Mouse (Mus musculus): Measurements from ENCODE around the gene Hils1. TPM values are rescaled to one million over a fixed set of nuclear protein-coding genes. Genes with fewer than 3 reads are reported as not detected.
"Not testable (repeated sequence)": the region's sequence is repeated elsewhere in the genome, so short reads cannot be mapped to it uniquely, and the experiment has no call there.

Hils1 gene
- polyA plus RNA-seq, 1 experiment = not detected

DNA sequence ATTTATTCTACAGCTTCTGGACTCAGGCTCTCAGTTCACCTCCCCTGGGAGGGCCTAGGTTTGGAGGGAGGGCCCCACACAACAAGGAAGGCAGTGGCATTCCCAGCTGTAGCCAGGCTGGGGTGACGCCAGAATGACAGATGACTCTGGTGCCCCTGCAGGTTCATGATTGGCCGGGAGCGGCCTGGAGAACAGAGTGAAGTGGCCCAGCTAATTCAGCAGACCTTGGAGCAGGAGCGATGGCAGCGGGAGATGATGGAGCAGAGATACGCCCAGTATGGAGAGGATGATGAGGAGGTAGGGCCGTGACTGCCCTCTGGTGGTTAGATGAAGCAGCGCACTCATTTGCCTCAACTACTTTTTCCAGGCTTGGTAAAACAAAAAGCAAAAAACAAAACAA is 33.7 kb downstream of the Hils1 start:
- DNase-seq (ENCODE audit: extremely low spot score in 1 of 2, low spot score in 1 of 2) = peak in 1 of 2 experiments; percentile 83

GRCm38 (mm10) chr11:95001584-95002347 is 34.4 kb downstream of the Hils1 start:
- no peak for DNase-seq (ENCODE audit: extremely low spot score in 1 of 2, low spot score in 1 of 2)

DNA sequence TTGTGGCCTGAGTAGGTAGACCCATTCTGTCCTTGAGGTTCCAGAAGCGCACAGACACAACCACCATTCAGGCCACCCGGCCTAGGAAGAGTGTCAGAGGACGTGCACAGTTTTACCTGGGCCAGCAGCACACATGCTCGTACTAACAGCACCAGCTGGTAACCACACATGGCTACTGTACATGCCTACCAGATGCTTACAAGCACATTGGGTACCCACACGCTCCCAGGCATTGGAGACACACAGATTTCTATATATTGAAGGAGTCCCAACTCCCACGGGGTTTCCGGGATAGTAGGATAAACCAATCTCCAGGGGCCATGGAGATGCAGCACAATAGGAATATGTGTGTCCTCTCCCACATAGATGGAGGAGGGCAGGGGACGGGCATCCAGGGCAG is 35.3 kb downstream of the Hils1 start:
- no peak for DNase-seq (ENCODE audit: extremely low spot score in 1 of 2, low spot score in 1 of 2)

- no peak for DNase-seq (ENCODE audit: extremely low spot score in 1 of 2, low spot score in 1 of 2)
Observed at GRCm38 (mm10) chr11:95004136-95004936, 36.9 kb downstream of the Hils1 start.

DNA sequence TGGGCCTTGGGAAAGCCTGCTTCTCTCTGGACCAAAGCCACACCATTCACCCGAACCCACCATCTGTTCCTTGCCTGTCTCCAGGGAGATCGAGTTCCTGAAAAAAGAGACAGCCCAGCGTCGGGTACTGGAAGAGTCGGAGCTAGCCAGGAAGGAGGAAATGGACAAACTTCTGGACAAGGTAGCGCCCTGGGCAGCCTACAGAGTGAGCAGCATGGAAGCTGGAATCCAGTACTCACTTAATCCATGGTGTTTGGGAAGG is 37.5 kb downstream of the Hils1 start:
- no peak for DNase-seq (ENCODE audit: extremely low spot score in 1 of 2, low spot score in 1 of 2)

DNA sequence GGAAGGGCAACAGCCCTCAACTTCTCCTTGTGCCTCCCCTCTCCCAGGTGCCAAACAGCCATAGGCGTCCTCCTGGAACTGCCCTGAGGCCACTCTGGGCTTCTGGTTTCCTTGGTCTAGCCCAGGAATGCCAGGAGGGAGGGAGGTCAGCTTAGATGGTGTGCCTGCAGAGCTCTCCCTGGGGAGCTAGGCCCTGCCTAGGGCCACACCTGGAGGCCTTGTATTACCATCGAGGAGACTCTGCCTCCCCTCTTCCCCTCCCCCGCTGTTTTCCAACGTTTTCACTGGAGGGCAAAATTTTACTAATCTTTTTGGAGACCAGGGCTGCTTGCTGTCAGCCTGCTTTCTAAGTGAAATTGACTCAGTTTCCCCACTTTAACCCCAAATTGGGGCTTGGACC is 38.6 kb downstream of the Hils1 start:
- DNase-seq (ENCODE audit: extremely low spot score in 1 of 2, low spot score in 1 of 2) = no peak

- DNase-seq (ENCODE audit: extremely low spot score in 1 of 2, low spot score in 1 of 2) = peak in 1 of 2 experiments; percentile 76
Observed at GRCm38 (mm10) chr11:95006525-95007219, 39.3 kb downstream of the Hils1 start.

DNA sequence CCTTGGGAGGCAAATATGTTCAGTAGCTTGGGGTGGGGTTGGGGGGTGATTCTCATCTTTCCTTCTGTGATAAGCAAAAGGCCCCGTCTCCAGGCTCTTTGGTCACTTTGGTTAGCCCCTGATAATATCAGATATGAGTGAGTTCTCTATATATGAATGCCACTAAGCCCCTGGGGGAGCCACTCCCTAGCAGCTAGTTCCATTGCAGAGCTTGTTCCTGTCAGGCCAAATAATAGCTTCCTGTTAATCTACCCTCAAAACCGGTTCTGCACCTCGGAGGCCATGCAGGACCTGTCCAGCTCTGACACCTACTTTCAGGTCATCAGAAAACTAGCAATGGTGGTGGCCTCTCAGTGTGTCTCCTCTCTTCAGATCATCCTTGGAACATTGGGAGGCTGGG is 40.0 kb downstream of the Hils1 start:
- no peak for DNase-seq (ENCODE audit: extremely low spot score in 1 of 2, low spot score in 1 of 2)

DNA sequence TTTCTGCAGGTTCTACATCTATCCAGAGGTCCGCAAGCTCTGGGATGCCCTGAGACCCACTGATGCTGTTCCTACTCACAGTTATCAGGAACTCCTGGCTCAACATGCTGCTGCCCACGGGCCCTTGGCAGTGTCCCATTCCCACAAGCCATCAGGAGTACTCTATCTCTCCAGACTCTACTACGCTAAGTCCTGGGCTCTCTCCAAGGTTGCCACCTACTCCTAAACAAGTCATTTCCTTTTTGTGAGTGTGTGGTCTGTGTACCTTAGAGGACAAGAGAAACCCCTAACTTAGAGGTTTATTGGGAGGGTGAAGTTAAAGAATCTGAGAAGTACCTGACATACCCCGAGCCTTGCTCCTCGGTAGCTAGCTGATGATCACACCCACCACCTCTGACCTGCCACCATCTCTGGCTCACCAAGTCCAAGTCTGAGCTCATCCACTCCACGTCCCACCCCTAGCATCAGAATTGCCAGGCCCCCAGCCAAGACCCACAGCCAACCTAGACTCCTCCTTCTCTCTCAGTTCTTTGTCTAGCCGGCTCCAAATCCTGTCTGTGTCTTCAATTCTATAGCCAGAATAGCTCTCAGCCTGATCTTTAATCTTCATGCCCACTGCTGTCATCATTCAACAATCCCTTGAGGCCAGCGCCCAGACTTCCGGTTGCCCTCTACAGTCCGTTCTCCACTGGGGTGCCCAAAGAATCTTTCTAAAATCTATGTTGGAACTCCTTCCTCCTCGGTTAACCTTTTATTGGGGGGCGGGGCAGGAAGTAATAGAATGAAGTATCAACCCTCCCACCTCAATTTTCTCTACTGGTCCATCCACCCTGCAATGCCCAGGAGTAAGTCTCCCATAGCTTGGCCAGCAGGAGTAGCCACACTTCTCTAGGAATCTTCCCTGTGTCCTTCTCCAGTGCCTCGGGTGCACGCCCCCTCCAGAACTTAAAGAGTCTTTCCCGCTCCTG is 41.6 kb downstream of the Hils1 start:
- DNase-seq (ENCODE audit: extremely low spot score in 1 of 2, low spot score in 1 of 2) = no peak

- DNase-seq (ENCODE audit: extremely low spot score in 1 of 2, low spot score in 1 of 2) = peak in 1 of 2 experiments; percentile 53
Observed at GRCm38 (mm10) chr11:95009629-95010014, 42.2 kb downstream of the Hils1 start, which contains the start of gene Samd14. Gene Samd14 (plus strand): TSS chr11:95009879.

GRCm38 (mm10) chr11:95010141-95010739 is 42.8 kb downstream of the Hils1 start:
- DNase-seq (ENCODE audit: extremely low spot score in 1 of 2, low spot score in 1 of 2) = peak in 1 of 2 experiments; percentile 59

- not testable (repeated sequence) for DNase-seq (ENCODE audit: extremely low spot score in 1 of 2, low spot score in 1 of 2)
Observed at GRCm38 (mm10) chr11:95010841-95011403, 43.5 kb downstream of the Hils1 start.

DNA sequence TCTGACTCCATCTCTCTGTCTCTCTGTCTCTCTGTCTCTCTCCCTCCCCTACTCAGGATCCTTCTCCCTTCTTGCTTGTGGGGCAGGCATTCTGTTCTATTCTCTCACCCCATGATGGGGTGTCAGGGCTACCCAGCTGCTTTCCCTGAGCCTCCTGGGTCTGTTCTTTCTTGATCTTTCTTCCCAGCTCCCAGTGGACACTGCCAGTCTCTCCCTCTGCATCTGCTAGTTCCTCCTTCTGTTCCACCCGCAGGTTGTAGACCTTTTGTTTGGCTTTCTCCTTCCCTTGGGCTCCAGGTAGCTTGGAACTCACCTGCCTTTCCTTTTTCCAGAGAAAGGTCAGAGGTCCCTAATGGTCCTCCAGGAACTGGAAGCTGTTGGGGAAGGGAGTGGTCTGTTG is 44.0 kb downstream of the Hils1 start:
- no peak for DNase-seq (ENCODE audit: extremely low spot score in 1 of 2, low spot score in 1 of 2)

DNA sequence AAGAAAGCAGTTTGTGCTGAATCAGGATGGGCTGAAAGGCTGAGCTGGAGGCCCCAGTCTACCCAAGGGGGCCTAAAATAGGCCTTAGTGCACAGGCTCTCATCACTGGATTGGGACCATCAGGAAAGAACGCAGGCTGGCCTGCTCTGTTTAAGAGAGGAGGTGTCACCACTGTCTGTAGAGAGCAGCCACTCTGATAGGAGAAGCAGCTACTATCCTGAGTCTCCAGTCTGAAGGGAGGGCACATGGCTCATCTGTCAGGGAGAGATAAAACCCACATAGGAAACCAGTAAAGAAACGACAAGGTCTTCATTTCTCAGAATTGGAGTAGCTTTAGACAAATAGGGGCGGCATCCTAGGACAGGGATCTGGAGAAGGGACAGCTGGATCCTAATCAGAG is 44.7 kb downstream of the Hils1 start:
- DNase-seq (ENCODE audit: extremely low spot score in 1 of 2, low spot score in 1 of 2) = no peak

DNA sequence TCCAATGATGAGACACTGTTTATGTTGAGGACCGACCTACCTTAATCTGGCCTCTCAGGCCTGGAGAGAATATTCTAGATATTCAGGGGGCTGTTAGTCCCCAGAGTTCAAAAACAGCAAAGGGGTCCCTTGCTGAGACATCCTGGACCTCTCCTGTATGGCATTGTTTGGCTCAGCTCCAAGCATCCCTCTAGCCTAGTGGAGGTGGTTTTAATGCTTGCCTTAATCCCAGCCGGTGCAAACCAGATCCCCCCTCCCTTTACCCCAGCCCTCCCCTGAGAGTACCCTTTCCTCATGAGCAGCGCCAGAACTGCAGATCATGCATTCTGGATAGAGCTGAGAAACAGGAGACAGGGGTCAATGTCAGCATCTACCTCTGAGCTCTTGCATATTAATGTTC is 45.1 kb downstream of the Hils1 start:
- DNase-seq (ENCODE audit: extremely low spot score in 1 of 2, low spot score in 1 of 2) = no peak

DNA sequence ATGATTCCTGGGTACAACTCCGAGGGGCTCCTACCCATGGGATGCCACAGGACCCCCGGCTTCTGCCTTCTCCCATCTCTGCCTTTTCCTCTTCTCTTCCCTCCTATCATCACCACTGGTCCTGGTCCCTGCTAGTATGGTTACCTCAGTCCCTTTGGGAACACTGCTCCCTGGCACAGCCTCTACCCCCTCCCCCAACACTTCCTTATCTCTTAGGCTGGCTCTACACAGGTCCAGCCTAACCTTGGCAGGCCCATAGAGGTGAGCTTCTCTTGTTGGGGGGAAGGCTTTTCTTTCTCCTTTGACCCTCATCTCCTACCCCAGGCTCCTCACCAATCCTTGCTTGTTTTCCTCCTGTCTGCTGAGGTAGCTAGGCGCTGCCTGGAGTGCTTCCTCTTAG is 48.1 kb downstream of the Hils1 start:
- DNase-seq (ENCODE audit: extremely low spot score in 1 of 2, low spot score in 1 of 2) = no peak
